32 mouse cellular contexts compared by ENCODE assay signal in genomic region chr8:46339317-46339716, GRCm38 (mm10). TPM values are rescaled to one million over a fixed set of nuclear protein-coding genes. Genes with fewer than 3 reads are reported as not detected.
A peak's percentile ranks its signal among the peaks of the same experiment; 100 is the strongest.
DNase-seq lines count a peak whose midpoint lies in the region; ATAC-seq and TF ChIP-seq lines count a peak whose summit lies in the region.
"Had no signal": no experiment of that assay in that cellular context is flagged by ENCODE, and none has a peak within 500 bp of the region (broad histone marks: within the 10 kb centered on the region; RNA-seq: fewer than 3 reads in every experiment).

No protein-coding gene starts in this region.

- no peak for TF ChIP-seq EP300 in liver, postnatal 0 days (IDR thresholded peaks at IDR 0.05; ENCODE audit: low read depth)

- H3K27ac ChIP-seq in liver, adult 2 months (replicated peaks; ENCODE audit: insufficient read depth, low read depth, low read length): no peak overlapping the region
- H3K27ac ChIP-seq in liver, postnatal 0 days (ENCODE audit: low read depth): no peak overlapping the region
- peak overlapping the region; percentile 54; the same call in 1 of the 2 replicates for H3K27ac ChIP-seq in lung, embryonic 15.5 days
- H3K27ac ChIP-seq: embryonic facial prominence, embryonic 12.5 days; embryonic facial prominence, embryonic 15.5 days; gastrocnemius, adult 2 months; heart, embryonic 13.5 days; hindbrain, embryonic 13.5 days had no signal

- H3K79me2 ChIP-seq in liver, adult 2 months (ENCODE audit: control insufficient read depth, insufficient read depth, low read length): no peaks in the 10 kb centered on the region
- no peaks in the 10 kb centered on the region for H3K79me2 ChIP-seq in myocyte (ENCODE audit: control insufficient read depth, insufficient read depth)

- peak; percentile 50 for DNase-seq in liver, adult 2 months (ENCODE audit: extremely low read depth, low read depth, low spot score)
- DNase-seq in liver, postnatal 0 days: no peak
- DNase-seq in lung, postnatal 4 days: no peak
- DNase-seq in lung, postnatal 25 days (ENCODE audit: low spot score): peak; percentile 59
- DNase-seq in ovary, postnatal 10 days (ENCODE audit: low spot score): no peak
- DNase-seq in left cerebral cortex, adult 9 months (ENCODE audit: low spot score in 2 of 2): no peak
- DNase-seq: adrenal gland, adult 2 months; adrenal gland, postnatal 14 days; B cell, adult 2 months; cerebellum, adult 11 months; cerebellum, adult 2 months; cerebellum, adult 9-11 months; cerebellum, postnatal 25 days; forebrain, postnatal 0 days; gastrocnemius, adult 2 months; gastrocnemius, postnatal 14 days; heart, adult 18-20 months; heart, postnatal 14 days had no signal

- H3K9ac ChIP-seq in liver, adult 2 months (ENCODE audit: low read depth, low read length): no peak overlapping the region
- H3K9ac ChIP-seq in liver, postnatal 0 days (replicated peaks): no peak overlapping the region
- H3K9ac ChIP-seq in lung, embryonic 15.5 days: no peak overlapping the region
- H3K9ac ChIP-seq: embryonic facial prominence, embryonic 12.5 days; embryonic facial prominence, embryonic 15.5 days; forebrain, postnatal 0 days; heart, embryonic 13.5 days; hindbrain, embryonic 13.5 days had no signal

- H3K4me2 ChIP-seq in liver, postnatal 0 days (ENCODE audit: low read depth, low read length): no peak overlapping the region
- H3K4me2 ChIP-seq in lung, embryonic 15.5 days: no peak overlapping the region
- peak overlapping the region; percentile 21 for H3K4me2 ChIP-seq in myocyte (ENCODE audit: low read depth)
- H3K4me2 ChIP-seq: embryonic facial prominence, embryonic 12.5 days; embryonic facial prominence, embryonic 15.5 days; heart, embryonic 13.5 days; hindbrain, embryonic 13.5 days had no signal

- H3K9me3 ChIP-seq in liver, postnatal 0 days (ENCODE audit: low read length): no peaks in the 10 kb centered on the region
- H3K9me3 ChIP-seq in lung, embryonic 15.5 days: no peaks in the 10 kb centered on the region
- H3K9me3 ChIP-seq: embryonic facial prominence, embryonic 12.5 days; embryonic facial prominence, embryonic 15.5 days; G1E; hindbrain, embryonic 13.5 days had no signal

- TF ChIP-seq CTCF in liver, adult 2 months (IDR thresholded peaks at IDR 0.05; ENCODE audit: low read depth, low read length): no peak
- TF ChIP-seq CTCF in liver, postnatal 0 days (IDR thresholded peaks at IDR 0.05; ENCODE audit: low read depth): no peak

- ATAC-seq in liver, postnatal 0 days: no peak
- no peak for ATAC-seq in lung, embryonic 15.5 days (ENCODE audit: borderline replicate concordance, extremely low read depth, low FRiP score, low TSS enrichment)
- ATAC-seq: forebrain, embryonic 14.5 days; forebrain, postnatal 0 days; hindbrain, embryonic 16.5 days had no signal

- no peak for TF ChIP-seq POLR2A in liver, adult 2 months (IDR thresholded peaks at IDR 0.05; ENCODE audit: extremely low read depth, insufficient read depth, low read length)
- no peak for TF ChIP-seq POLR2A in myocyte (IDR thresholded peaks at IDR 0.05; ENCODE audit: insufficient read length, low read depth)

- no peaks in the 10 kb centered on the region for H3K4me1 ChIP-seq in liver, adult 2 months (ENCODE audit: control insufficient read depth, insufficient read depth, low read length)
- H3K4me1 ChIP-seq in liver, postnatal 0 days (ENCODE audit: insufficient read depth): no peaks in the 10 kb centered on the region
- peaks cover 7% of the 10 kb centered on the region; the same call in 1 of the 2 replicates for H3K4me1 ChIP-seq in lung, embryonic 15.5 days
- H3K4me1 ChIP-seq: embryonic facial prominence, embryonic 12.5 days; embryonic facial prominence, embryonic 15.5 days; hindbrain, embryonic 13.5 days had no signal

- H3ac ChIP-seq in myocyte (ENCODE audit: control insufficient read depth, insufficient read length): no peak overlapping the region

- no peak overlapping the region for H3K4me3 ChIP-seq in liver, adult 2 months (ENCODE audit: insufficient read depth, low read depth, low read length)
- H3K4me3 ChIP-seq in liver, postnatal 0 days (ENCODE audit: low read depth, low read length): no peak overlapping the region
- H3K4me3 ChIP-seq in lung, embryonic 15.5 days: no peak overlapping the region
- no peak overlapping the region for H3K4me3 ChIP-seq in myocyte
- H3K4me3 ChIP-seq: embryonic facial prominence, embryonic 12.5 days; embryonic facial prominence, embryonic 15.5 days; gastrocnemius, adult 2 months; heart, embryonic 13.5 days; hindbrain, embryonic 13.5 days had no signal

- no peaks in the 10 kb centered on the region for H3K27me3 ChIP-seq in liver, adult 2 months (ENCODE audit: control insufficient read depth, insufficient read depth, low read length)
- no peaks in the 10 kb centered on the region for H3K27me3 ChIP-seq in liver, postnatal 0 days (ENCODE audit: insufficient read depth, low read length)
- no peaks in the 10 kb centered on the region for H3K27me3 ChIP-seq in lung, embryonic 15.5 days
- H3K27me3 ChIP-seq in myocyte (ENCODE audit: control insufficient read depth, insufficient read depth, insufficient read length): peaks cover 19% of the 10 kb centered on the region
- H3K27me3 ChIP-seq: CH12.LX; embryonic facial prominence, embryonic 12.5 days; embryonic facial prominence, embryonic 15.5 days; heart, embryonic 13.5 days; hindbrain, embryonic 13.5 days had no signal

- H3K36me3 ChIP-seq in liver, adult 2 months (ENCODE audit: control insufficient read depth, insufficient read depth, low read length): no peaks in the 10 kb centered on the region
- H3K36me3 ChIP-seq in liver, postnatal 0 days (replicated peaks; ENCODE audit: insufficient read depth, low read length): no peaks in the 10 kb centered on the region
- H3K36me3 ChIP-seq in lung, embryonic 15.5 days: no peaks in the 10 kb centered on the region
- no peaks in the 10 kb centered on the region for H3K36me3 ChIP-seq in myocyte (ENCODE audit: control insufficient read depth, insufficient read depth)
- H3K36me3 ChIP-seq: embryonic facial prominence, embryonic 12.5 days; embryonic facial prominence, embryonic 15.5 days; G1E; heart, embryonic 13.5 days; hindbrain, embryonic 13.5 days had no signal

- WGBS in liver, adult 2 months: 42% methylated on average over 5 of the region's 5 CpGs
- 63% methylated on average over 5 of the region's 5 CpGs for WGBS in liver, postnatal 0 days (ENCODE audit: insufficient replicate concordance)
- 42% methylated on average over 5 of the region's 5 CpGs for whole genome bisulfite sequencing in lung, embryonic 15.5 days

TF ChIP-seq in myocyte, 11 proteins besides CTCF, POLR2A, EP300 and RAD21:
- TF ChIP-seq CEBPB (IDR thresholded peaks at IDR 0.05; ENCODE audit: insufficient read depth, poor library complexity, severe bottlenecking) (no peak), MAX (IDR thresholded peaks at IDR 0.05; ENCODE audit: low read depth) (no peak), E2F4 (IDR thresholded peaks at IDR 0.05; ENCODE audit: insufficient read depth) (no peak), TCF3 (IDR thresholded peaks at IDR 0.05; ENCODE audit: insufficient read length, low read depth) (no peak), REST (IDR thresholded peaks at IDR 0.05; ENCODE audit: insufficient read depth, insufficient read length) (no peak), POLR2AphosphoS2 (IDR thresholded peaks at IDR 0.05; ENCODE audit: insufficient read length, low read depth) (no peak), MYOG (IDR thresholded peaks at IDR 0.05; ENCODE audit: control insufficient read depth in 1 of 3, insufficient read depth in 1 of 3, insufficient read length in 2 of 3, low read depth in 2 of 3) (no peak), MYOD1 (IDR thresholded peaks at IDR 0.05; ENCODE audit: control insufficient read depth in 1 of 3, insufficient read length in 2 of 3, low read depth in 2 of 3) (no peak), SRF (IDR thresholded peaks at IDR 0.05; ENCODE audit: control insufficient read depth, insufficient read length, low read depth) (no peak), USF1 (IDR thresholded peaks at IDR 0.05; ENCODE audit: low read depth) (no peak), TCF12 (IDR thresholded peaks at IDR 0.05; ENCODE audit: insufficient read depth, poor library complexity, severe bottlenecking) (no peak)
TF ChIP-seq in myocyte: peak in this region for 0.

RNA-seq across cellular contexts. Expression of gene Helt, which starts 44.8 kb away (rescaled TPM):
- not detected in 2 replicates for total RNA-seq in liver, adult 2 months (2014; rRNA removed)
- polyA plus RNA-seq in liver, adult 2 months (2012; rRNA removed): not detected in 2 replicates
- not detected in 2 replicates for polyA plus RNA-seq in liver, postnatal 0 days (2015; fragmentation: Nextera tagmentation; extraction: Ambion mirVana)
- polyA plus RNA-seq in lung, embryonic 15.5 days (2015; fragmentation: Nextera tagmentation; extraction: Ambion mirVana): not detected in 2 replicates
- not detected for polyA plus RNA-seq in myocyte (2012; fragmentation: generic; extraction: Trizol)
- total RNA-seq: adrenal gland, adult 2 months; adrenal gland, postnatal 14 days; CH12.LX; common myeloid progenitor, adult 5-6 weeks; gastrocnemius, postnatal 4 days; hematopoietic stem cell, adult 5-6 weeks had no signal
- polyA plus RNA-seq: cerebellum, adult 2 months; G1E; heart, embryonic 13.5 days; heart, embryonic 16.5 days; hindbrain, embryonic 16.5 days had no signal

Comparison
In these comparisons a context has a peak if more than half of its experiments do, and no peak if none do; other contexts are left out.
1. DNase-seq: peak in liver, adult 2 months (single experiment) and lung, postnatal 25 days (single experiment); none in liver, postnatal 0 days (single experiment), lung, postnatal 4 days (0 of 2), ovary, postnatal 10 days (single experiment) and left cerebral cortex, adult 9 months (0 of 2).